Mouse (Mus musculus) neural tube, embryonic 14.5 days (tissue): ENCODE results near the gene Cyp4f17. TPM values are rescaled to one million over a fixed set of nuclear protein-coding genes. Genes with fewer than 3 reads are reported as not detected.
A peak's percentile ranks its signal among the peaks of the same experiment; 100 is the strongest.
"Not testable (repeated sequence)": the region's sequence is repeated elsewhere in the genome, so short reads cannot be mapped to it uniquely, and the experiment has no call there.

Experiments
- ATAC-seq: fragments of 200-750 bp; cut with Nextera tagmentation; 2 replicates; pipeline ENCODE4 v1.8.0; 2017; ENCODE audit warnings: low read depth, mild to moderate bottlenecking, moderate TSS enrichment, moderate library complexity
- H3K27ac ChIP-seq: fragments of 300-500 bp; sonication (generic); 2 replicates; pipeline ENCODE4 v1.5.1; 2014; ENCODE audit warnings: low read depth, mild to moderate bottlenecking, control low read depth, low read length, moderate library complexity, mixed read lengths
- H3K27me3 ChIP-seq: fragments of 300-500 bp; sonication (generic); 2 replicates; pipeline ENCODE4 v1.6.1; 2014; ENCODE audit warnings: low read length; ENCODE audit not compliant: control insufficient read depth, insufficient read depth
- H3K36me3 ChIP-seq: fragments of 300-500 bp; sonication (generic); 2 replicates; pipeline ENCODE4 v1.6.1; 2014; ENCODE audit warnings: low read length, mixed read lengths; ENCODE audit not compliant: control insufficient read depth, insufficient read depth
- H3K4me1 ChIP-seq: fragments of 300-500 bp; sonication (generic); 2 replicates; pipeline ENCODE4 v1.6.1; 2014; ENCODE audit warnings: low read length; ENCODE audit not compliant: control insufficient read depth, insufficient read depth
- H3K4me2 ChIP-seq: fragments of 300-500 bp; sonication (generic); 2 replicates; pipeline ENCODE4 v1.6.1; 2014; ENCODE audit warnings: mild to moderate bottlenecking, low read depth, low read length, control low read depth
- H3K4me3 ChIP-seq: fragments of 300-500 bp; sonication (generic); 2 replicates; pipeline ENCODE4 v1.5.1; 2014; ENCODE audit warnings: low read depth, low read length, control low read depth, mixed read lengths
- H3K9ac ChIP-seq: fragments of 300-500 bp; sonication (generic); replicated peaks from 2 replicates; pipeline ENCODE4 v1.6.1; 2014; ENCODE audit warnings: low read depth, mild to moderate bottlenecking, control low read depth, low read length, mixed read lengths
- H3K9me3 ChIP-seq: fragments of 300-500 bp; sonication (generic); 2 replicates; pipeline ENCODE4 v1.6.1; 2016; ENCODE audit warnings: low read length; ENCODE audit not compliant: control insufficient read depth
- WGBS: fragments of 180-500 bp; shearing (Covaris S2); extraction: QIAGEN DNeasy Blood & Tissue Kit; methylation state at CpG from one replicate; pipeline ENCODE4 v1.1.7; 2014; 5-methylcytosine and 5-hydroxymethylcytosine counted together
- polyA plus RNA-seq: library from polyadenylated mRNA; unstranded; fragments of >200 nt; fragmentation: Nextera tagmentation; extraction: Ambion mirVana; gene quantifications from 2 replicates; pipeline ENCODE4 v1.2.1, GENCODE M21; 2014

Cyp4f17 gene
- polyA plus RNA-seq, 1 experiment from 2014 or later, result 13.1 TPM

DNA sequence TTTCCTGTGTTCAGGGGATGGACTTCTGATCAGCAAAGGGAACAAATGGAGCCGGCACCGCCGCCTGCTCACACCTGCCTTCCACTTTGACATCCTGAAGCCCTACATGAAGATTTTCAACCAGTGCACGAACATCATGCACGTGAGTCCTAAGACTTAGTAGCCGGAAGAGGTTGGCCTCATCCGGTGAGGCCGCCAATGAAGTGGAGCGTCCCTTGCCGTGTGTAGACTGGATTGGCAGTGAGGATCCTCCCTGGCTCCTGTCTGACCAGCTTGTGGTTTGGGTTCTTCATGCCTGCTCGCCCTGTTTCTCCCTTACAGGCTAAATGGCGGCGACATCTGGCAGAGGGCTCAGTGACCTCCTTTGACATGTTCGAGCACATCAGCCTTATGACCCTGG lies 24.1 kb upstream of the Cyp4f17 start:
- Histone ChIP-seq H3K4me2 (no peak overlapping the region), H3K36me3 (no peaks in the 10 kb centered on the region), H3K27ac (no peak overlapping the region), H3K9me3 (no peaks in the 10 kb centered on the region), H3K9ac (no peak overlapping the region), H3K27me3 (no peaks in the 10 kb centered on the region), H3K4me3 (no peak overlapping the region), H3K4me1 (no peaks in the 10 kb centered on the region)
- WGBS, result 84% methylated on average over 14 of the region's 14 CpGs
- ATAC-seq, result no peak

DNA sequence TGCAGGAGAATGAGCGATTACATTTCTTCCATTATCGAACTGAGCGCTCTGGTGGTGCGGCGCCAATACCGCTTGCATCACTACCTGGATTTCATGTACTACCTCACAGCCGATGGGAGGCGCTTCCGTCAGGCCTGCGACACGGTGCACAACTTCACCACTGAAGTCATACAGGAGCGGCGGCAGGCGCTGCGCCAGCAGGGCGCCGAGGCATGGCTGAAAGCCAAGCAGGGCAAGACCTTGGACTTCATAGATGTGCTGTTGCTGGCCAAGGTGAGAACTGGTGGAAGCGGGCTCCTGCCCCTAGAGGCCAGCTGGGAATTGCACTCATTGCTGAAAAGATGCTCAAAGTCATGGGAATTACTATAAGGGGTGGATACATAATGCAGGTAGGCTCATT lies 22.6 kb upstream of the Cyp4f17 start:
- Histone ChIP-seq H3K9me3 (no peaks in the 10 kb centered on the region), H3K27ac (no peak overlapping the region), H3K4me2 (peak overlapping the region; percentile 39), H3K36me3 (no peaks in the 10 kb centered on the region), H3K9ac (no peak overlapping the region), H3K27me3 (no peaks in the 10 kb centered on the region), H3K4me1 (no peaks in the 10 kb centered on the region), H3K4me3 (peak overlapping the region; percentile 3; the same call in 1 of the 2 replicates)
- 17% methylated on average over 18 of the region's 18 CpGs for WGBS
- peak; percentile 74; the same call in 1 of the 2 replicates for ATAC-seq

DNA sequence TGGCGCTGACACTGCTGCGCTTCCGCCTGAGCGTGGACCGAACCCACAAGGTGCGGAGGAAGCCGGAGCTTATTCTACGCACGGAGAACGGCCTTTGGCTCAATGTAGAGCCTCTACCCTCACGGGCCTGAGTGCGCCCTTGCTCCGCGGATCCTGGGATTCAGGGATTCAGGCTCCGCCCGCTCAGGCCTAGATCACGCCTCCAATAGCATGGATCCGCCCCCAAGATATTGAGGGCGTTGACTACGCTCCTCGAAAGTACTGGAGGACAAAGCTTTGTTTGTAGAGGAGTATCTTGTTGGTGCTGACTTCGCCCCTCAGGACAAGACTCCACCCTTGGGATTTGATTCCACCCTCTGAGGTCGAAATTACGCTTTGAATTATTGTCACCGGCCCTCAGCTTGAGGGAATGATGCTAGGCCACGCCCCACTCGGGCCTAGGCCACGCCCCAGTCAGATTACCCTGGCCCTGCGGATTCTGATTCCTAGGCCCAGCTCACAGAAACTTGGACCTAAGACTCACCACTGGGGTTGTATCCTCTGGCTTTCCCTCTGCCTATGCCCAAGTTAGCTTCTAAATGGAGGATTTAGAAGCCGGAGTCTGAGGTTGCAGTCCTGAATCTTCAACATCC lies 13.4 kb upstream of the Cyp4f17 start:
- Histone ChIP-seq H3K27me3 (no peaks in the 10 kb centered on the region), H3K9ac (no peak overlapping the region), H3K4me1 (no peaks in the 10 kb centered on the region), H3K4me3 (peak overlapping the region; percentile 16; the same call in 1 of the 2 replicates), H3K4me2 (peak overlapping the region; percentile 38; the same call in 1 of the 2 replicates), H3K9me3 (no peaks in the 10 kb centered on the region), H3K36me3 (no peaks in the 10 kb centered on the region), H3K27ac (no peak overlapping the region)
- WGBS, result 10% methylated on average over 30 of the region's 30 CpGs
- ATAC-seq, result 0 out of 2 replicates have a peak, but pooled peaks have one; percentile 34

DNA sequence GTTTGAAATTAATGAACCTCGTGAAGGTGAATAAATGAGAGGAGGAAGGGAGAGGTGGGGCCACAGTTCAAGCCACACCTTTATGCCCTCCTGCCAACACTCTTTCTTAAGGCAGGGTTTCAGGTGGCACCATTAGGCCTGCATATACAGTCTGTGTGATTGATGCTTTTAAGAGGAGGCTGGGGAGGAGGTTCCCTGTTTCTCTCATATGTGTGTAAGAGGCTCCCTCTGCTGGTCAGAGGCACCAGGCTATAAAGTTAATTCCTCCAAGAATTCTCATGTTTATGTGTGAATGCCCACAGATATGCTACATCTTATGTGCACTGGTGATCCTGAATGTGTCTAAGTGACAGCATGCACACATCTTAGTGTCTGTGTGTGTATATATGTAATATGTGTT lies 11.2 kb upstream of the Cyp4f17 start:
- Histone ChIP-seq H3K4me3 (no peak overlapping the region), H3K4me2 (no peak overlapping the region), H3K4me1 (no peaks in the 10 kb centered on the region), H3K36me3 (no peaks in the 10 kb centered on the region), H3K27ac (no peak overlapping the region), H3K27me3 (no peaks in the 10 kb centered on the region), H3K9me3 (no peaks in the 10 kb centered on the region), H3K9ac (no peak overlapping the region)
- WGBS, result 71% methylated on average over 1 of the region's 1 CpGs
- ATAC-seq, result peak; percentile 72; the same call in 1 of the 2 replicates

DNA sequence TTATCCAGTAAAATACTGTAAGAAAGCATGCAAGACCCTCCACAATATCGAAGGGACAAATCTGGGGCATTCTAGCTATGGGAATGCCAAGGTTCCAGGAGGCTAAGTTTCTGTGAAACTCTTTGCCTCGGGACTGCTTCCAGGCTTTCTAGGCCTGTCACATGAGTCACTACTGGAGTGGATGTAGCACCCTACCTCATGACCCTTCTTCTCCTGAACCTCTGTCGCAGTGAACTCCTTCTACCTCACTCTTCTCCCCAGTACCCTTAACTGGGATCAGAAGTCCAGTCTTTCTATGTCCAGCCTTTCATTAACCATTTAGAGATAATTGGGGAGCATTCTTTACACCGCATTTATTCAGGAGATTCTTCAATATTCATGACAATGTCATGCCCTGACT lies 5.3 kb upstream of the Cyp4f17 start:
- not testable (repeated sequence) for H3K36me3 ChIP-seq, ATAC-seq, H3K4me1 ChIP-seq, H3K27ac ChIP-seq, H3K4me2 ChIP-seq, H3K4me3 ChIP-seq, H3K9ac ChIP-seq, H3K27me3 ChIP-seq, H3K9me3 ChIP-seq
- 88% methylated on average over 4 of the region's 4 CpGs for WGBS

DNA sequence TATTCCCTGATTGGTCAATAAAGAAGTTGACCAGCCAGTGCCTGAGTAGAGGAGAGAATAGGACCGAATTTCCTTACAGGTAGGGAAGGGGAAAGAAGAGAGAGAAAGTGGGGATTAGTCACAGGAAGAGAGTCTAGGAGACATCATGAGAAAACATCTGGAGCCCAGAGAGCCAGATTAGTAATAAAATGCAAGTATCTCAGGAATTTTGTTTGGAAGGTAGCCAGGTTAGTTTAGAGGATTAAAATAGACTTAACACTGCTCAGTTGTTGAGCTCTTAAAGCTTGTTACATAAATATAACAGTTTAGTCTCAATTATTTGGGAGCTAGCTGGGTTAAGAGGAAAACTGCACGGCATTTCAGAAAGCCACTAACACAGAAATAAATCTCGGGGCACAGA lies 4.8 kb upstream of the Cyp4f17 start:
- Histone ChIP-seq H3K4me3 (no peak overlapping the region), H3K4me1 (0 out of 2 replicates have a peak, but pooled peaks cover 8% of the 10 kb centered on the region), H3K4me2 (no peak overlapping the region), H3K27me3 (no peaks in the 10 kb centered on the region), H3K36me3 (no peaks in the 10 kb centered on the region), H3K27ac (no peak overlapping the region), H3K9ac (no peak overlapping the region), H3K9me3 (no peaks in the 10 kb centered on the region)
- no peak for ATAC-seq
- 73% methylated on average over 3 of the region's 3 CpGs for WGBS

DNA sequence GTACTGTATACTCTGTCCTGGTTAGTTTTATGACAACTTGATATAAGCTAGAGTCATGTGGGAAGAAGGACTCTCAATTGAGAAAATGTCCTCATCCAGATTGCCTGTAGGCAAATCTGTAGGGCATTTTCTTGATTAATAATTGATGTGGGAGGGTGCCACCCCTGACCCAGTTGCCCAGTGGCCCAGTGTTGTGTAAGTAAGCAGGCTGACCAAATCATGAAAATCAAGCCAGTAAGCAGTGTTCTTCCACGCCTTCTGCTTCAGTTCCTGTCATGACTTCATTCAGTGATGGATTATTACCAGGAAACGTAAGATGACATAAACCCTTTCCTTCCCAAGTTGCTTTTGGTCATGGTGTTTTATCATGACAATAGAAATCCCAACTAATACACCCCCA lies 2.7 kb upstream of the Cyp4f17 start:
- no peaks in the 10 kb centered on the region for H3K9me3 ChIP-seq
- no peaks in the 10 kb centered on the region for H3K27me3 ChIP-seq
- no peak overlapping the region for H3K9ac ChIP-seq
- H3K4me1 ChIP-seq, result peaks cover 14% of the 10 kb centered on the region
- 75% methylated on average over 2 of the region's 2 CpGs for WGBS
- no peak for ATAC-seq
- H3K4me3 ChIP-seq, result no peak overlapping the region
- no peak overlapping the region for H3K27ac ChIP-seq
- no peaks in the 10 kb centered on the region for H3K36me3 ChIP-seq
- no peak overlapping the region for H3K4me2 ChIP-seq

DNA sequence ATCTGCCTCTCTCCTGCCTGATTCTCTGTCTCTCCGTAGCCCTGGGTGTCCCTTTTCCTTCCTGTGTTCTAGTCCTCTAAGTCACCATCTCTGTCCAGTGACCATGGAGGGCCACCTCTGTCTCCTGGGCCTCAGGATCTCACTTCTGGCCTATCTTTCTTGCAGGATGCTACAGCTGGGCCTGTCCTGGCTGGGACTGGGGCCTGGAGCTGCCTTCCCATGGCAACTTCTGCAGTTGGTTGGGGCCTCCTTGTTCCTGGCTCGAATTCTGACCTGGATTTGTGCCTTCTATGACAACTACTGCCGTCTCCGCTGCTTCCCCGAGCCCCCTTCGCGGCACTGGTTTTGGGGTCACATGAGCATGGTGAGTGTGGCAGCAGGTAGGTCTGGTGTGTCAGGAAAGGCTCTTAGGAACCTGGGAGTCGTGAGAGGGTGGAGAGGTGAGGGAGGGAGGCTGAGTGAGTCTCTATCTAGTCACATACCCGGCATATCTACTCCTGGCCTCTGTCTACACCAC lies 937 bp downstream of the Cyp4f17 start:
- Histone ChIP-seq H3K27me3 (no peaks in the 10 kb centered on the region), H3K4me1 (peaks cover 14% of the 10 kb centered on the region), H3K36me3 (no peaks in the 10 kb centered on the region), H3K4me2 (peak overlapping the region; percentile 95), H3K9ac (peak overlapping the region; percentile 61), H3K27ac (peak overlapping the region; percentile 69), H3K9me3 (no peaks in the 10 kb centered on the region), H3K4me3 (peak overlapping the region; percentile 42)
- ATAC-seq, result peak; percentile 32; the same call in 1 of the 2 replicates
- WGBS, result 42% methylated on average over 9 of the region's 9 CpGs

DNA sequence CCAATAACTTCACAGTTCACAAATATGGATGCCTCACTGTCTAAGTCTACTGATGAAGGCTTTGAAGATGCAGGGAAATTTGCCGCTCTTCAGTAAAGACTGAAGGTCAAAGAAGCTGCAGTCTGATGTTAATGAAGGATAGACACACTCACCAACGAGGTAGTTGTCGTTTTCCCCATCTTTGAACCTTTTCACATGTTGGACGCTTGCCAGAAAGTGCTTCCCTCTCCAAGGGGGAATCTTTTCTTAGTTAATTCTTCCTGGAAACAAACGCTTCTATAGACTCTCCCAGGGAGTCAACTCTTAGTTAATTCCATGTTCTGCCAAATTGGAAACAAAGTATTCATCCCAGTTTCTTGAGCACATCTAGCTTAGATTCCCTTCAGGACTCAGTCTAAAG lies 10.3 kb downstream of the Cyp4f17 start:
- Histone ChIP-seq H3K27me3 (no peaks in the 10 kb centered on the region), H3K36me3 (no peaks in the 10 kb centered on the region), H3K4me1 (no peaks in the 10 kb centered on the region), H3K4me3 (no peak overlapping the region), H3K4me2 (no peak overlapping the region), H3K9me3 (no peaks in the 10 kb centered on the region), H3K27ac (no peak overlapping the region), H3K9ac (no peak overlapping the region)
- 68% methylated on average over 5 of the region's 5 CpGs for WGBS
- ATAC-seq, result no peak
